Mouse (Mus musculus) E14TG2a.4 (cell line): ENCODE results near the gene Zfhx2.

Source experiments
- H3K27me3 ChIP-seq: 2 replicates; pipeline ENCODE4 v1.6.1; 2014; ENCODE audit warnings: low read length, control low read depth; ENCODE audit not compliant: insufficient read depth
- H3K36me3 ChIP-seq: 2 replicates; pipeline ENCODE4 v1.6.1; 2014; ENCODE audit warnings: low read length, control low read depth; ENCODE audit not compliant: insufficient read depth
- H3K4me1 ChIP-seq: replicated peaks from 2 replicates; pipeline ENCODE4 v1.6.1; 2014; ENCODE audit warnings: low read depth, low read length, control low read depth
- H3K4me3 ChIP-seq: replicated peaks from 2 replicates; pipeline ENCODE4 v1.5.1; 2014; ENCODE audit warnings: mild to moderate bottlenecking, low read length
- H3K9me3 ChIP-seq: 2 replicates; pipeline ENCODE4 v1.6.1; 2014; ENCODE audit warnings: low read length, control low read depth
- CTCF ChIP-seq: conservative IDR thresholded peaks from 2 replicates; pipeline ENCODE4 v1.5.1; 2014; ENCODE audit warnings: low read length
- NANOG ChIP-seq: IDR thresholded peaks from 2 replicates; pipeline ENCODE4 v1.6.1; 2014; ENCODE audit warnings: borderline replicate concordance, low read length, mixed read lengths
- POU5F1 ChIP-seq: IDR thresholded peaks from 2 replicates; pipeline ENCODE4 v1.6.1; 2014; ENCODE audit warnings: low read length, borderline replicate concordance

Zfhx2 gene

GRCm38 (mm10) chr14:55092011-55092577, at the start of gene Zfhx2:
Gene Zfhx2, minus strand, starts transcription at chr14:55092324.
- Histone ChIP-seq H3K9me3 (no peaks in the 10 kb centered on the region), H3K4me1 (peaks cover 87% of the 10 kb centered on the region), H3K4me3 (peak within 1 kb of the TSS; percentile 94), H3K27me3 (no peaks in the 10 kb centered on the region), H3K36me3 (peaks cover 16% of the 10 kb centered on the region; the same call in 1 of the 2 replicates)
- TF ChIP-seq POU5F1 (no peak), NANOG (0 out of 2 replicates have a peak, but pooled peaks have one; percentile 5)

- Histone ChIP-seq H3K4me1 (peaks cover 8% of the 10 kb centered on the region), H3K9me3 (no peaks in the 10 kb centered on the region), H3K27me3 (peaks cover 3% of the 10 kb centered on the region), H3K36me3 (no peaks in the 10 kb centered on the region), H3K4me3 (no peak overlapping the region)
- TF ChIP-seq POU5F1 (no peak), NANOG (no peak), CTCF (no peak)
These were observed 47.2 kb upstream of the Zfhx2 start for GRCm38 (mm10) chr14:55139313-55139712.

- TF ChIP-seq POU5F1, result no peak
- no peak for TF ChIP-seq NANOG
- TF ChIP-seq CTCF, result no peak
- Histone ChIP-seq H3K9me3 (no peaks in the 10 kb centered on the region), H3K4me1 (peaks cover 8% of the 10 kb centered on the region), H3K27me3 (peaks cover 3% of the 10 kb centered on the region), H3K4me3 (no peak overlapping the region), H3K36me3 (no peaks in the 10 kb centered on the region)
These were observed 43.6 kb upstream of the Zfhx2 start for GRCm38 (mm10) chr14:55135676-55136075.

- no peaks in the 10 kb centered on the region for H3K36me3 ChIP-seq
- H3K4me3 ChIP-seq, result no peak overlapping the region
- TF ChIP-seq NANOG (no peak), POU5F1 (no peak), CTCF (no peak)
- H3K27me3 ChIP-seq, result peaks cover 18% of the 10 kb centered on the region
- H3K9me3 ChIP-seq, result no peaks in the 10 kb centered on the region
- H3K4me1 ChIP-seq, result peaks cover 4% of the 10 kb centered on the region; the same call in 1 of the 2 replicates
These were observed 34.4 kb upstream of the Zfhx2 start for GRCm38 (mm10) chr14:55126521-55126920.

- H3K27me3 ChIP-seq, result peaks cover 18% of the 10 kb centered on the region
- no peaks in the 10 kb centered on the region for H3K36me3 ChIP-seq
- no peaks in the 10 kb centered on the region for H3K9me3 ChIP-seq
- no peak for TF ChIP-seq POU5F1
- no peak for TF ChIP-seq CTCF
- no peak for TF ChIP-seq NANOG
- H3K4me1 ChIP-seq, result peaks cover 4% of the 10 kb centered on the region; the same call in 1 of the 2 replicates
- no peak overlapping the region for H3K4me3 ChIP-seq
These were observed 33.6 kb upstream of the Zfhx2 start for GRCm38 (mm10) chr14:55125711-55126110.

GRCm38 (mm10) chr14:55122359-55122758, 30.2 kb upstream of the Zfhx2 start:
- Histone ChIP-seq H3K36me3 (no peaks in the 10 kb centered on the region), H3K27me3 (peaks cover 25% of the 10 kb centered on the region), H3K9me3 (no peaks in the 10 kb centered on the region), H3K4me1 (peaks cover 7% of the 10 kb centered on the region), H3K4me3 (no peak overlapping the region)
- no peak for TF ChIP-seq POU5F1
- TF ChIP-seq CTCF, result no peak

- TF ChIP-seq POU5F1 (no peak), CTCF (peak; percentile 63)
- Histone ChIP-seq H3K9me3 (no peaks in the 10 kb centered on the region), H3K27me3 (peaks cover 29% of the 10 kb centered on the region), H3K36me3 (no peaks in the 10 kb centered on the region), H3K4me3 (no peak overlapping the region), H3K4me1 (peaks cover 11% of the 10 kb centered on the region)
These were observed 29.8 kb upstream of the Zfhx2 start for GRCm38 (mm10) chr14:55121947-55122346.

- Histone ChIP-seq H3K36me3 (no peaks in the 10 kb centered on the region), H3K4me3 (no peak overlapping the region), H3K9me3 (no peaks in the 10 kb centered on the region), H3K4me1 (peaks cover 28% of the 10 kb centered on the region), H3K27me3 (peaks cover 51% of the 10 kb centered on the region)
- no peak for TF ChIP-seq NANOG
- peak; percentile 77 for TF ChIP-seq CTCF
- no peak for TF ChIP-seq POU5F1
These were observed 27.5 kb upstream of the Zfhx2 start for GRCm38 (mm10) chr14:55119421-55120134.

- TF ChIP-seq POU5F1, result no peak
- TF ChIP-seq CTCF, result no peak
- TF ChIP-seq NANOG, result no peak
- Histone ChIP-seq H3K4me1 (peaks cover 34% of the 10 kb centered on the region), H3K36me3 (no peaks in the 10 kb centered on the region), H3K9me3 (no peaks in the 10 kb centered on the region), H3K27me3 (peaks cover 53% of the 10 kb centered on the region), H3K4me3 (no peak overlapping the region)
These were observed 26.7 kb upstream of the Zfhx2 start for GRCm38 (mm10) chr14:55118852-55119251.
